Mouse (Mus musculus) testis, adult 2 months (tissue): ENCODE data around the gene Cd68. TPM values are rescaled to one million over a fixed set of nuclear protein-coding genes. Genes with fewer than 3 reads are reported as not detected.

Experiments
- H3K27ac ChIP-seq: fragments of 200-500 bp; 2 replicates; pipeline ENCODE4 v1.5.1; 2012; ENCODE audit warnings: low read depth, low read length; ENCODE audit not compliant: control insufficient read depth, insufficient read depth
- H3K27me3 ChIP-seq: fragments of 200-500 bp; 2 replicates; pipeline ENCODE4 v1.6.1; 2012; ENCODE audit warnings: mild to moderate bottlenecking, low read length, moderate library complexity; ENCODE audit not compliant: control insufficient read depth, insufficient read depth
- H3K36me3 ChIP-seq: fragments of 200-500 bp; 2 replicates; pipeline ENCODE4 v1.6.1; 2012; ENCODE audit warnings: mild to moderate bottlenecking, low read length; ENCODE audit not compliant: control insufficient read depth, insufficient read depth
- H3K4me1 ChIP-seq: fragments of 200-500 bp; 2 replicates; pipeline ENCODE4 v1.6.1; 2012; ENCODE audit warnings: low read length; ENCODE audit not compliant: control insufficient read depth, insufficient read depth
- H3K4me3 ChIP-seq: fragments of 200-500 bp; 2 replicates; pipeline ENCODE4 v1.5.1; 2012; ENCODE audit warnings: low read depth, mild to moderate bottlenecking, low read length, moderate library complexity, mixed read lengths; ENCODE audit not compliant: control insufficient read depth
- CTCF ChIP-seq: fragments of 200-500 bp; IDR thresholded peaks from 2 replicates; pipeline ENCODE4 v1.5.1; 2012; ENCODE audit warnings: low read depth, mild to moderate bottlenecking, inconsistent platforms, low read length, moderate library complexity; ENCODE audit not compliant: control insufficient read depth, insufficient read depth, insufficient replicate concordance
- POLR2A ChIP-seq: fragments of 200-500 bp; IDR thresholded peaks from 2 replicates; pipeline ENCODE4 v1.6.1; 2012; ENCODE audit warnings: low read depth, mild to moderate bottlenecking, inconsistent platforms, low read length, moderate library complexity; ENCODE audit not compliant: control insufficient read depth
- polyA plus RNA-seq: library from polyadenylated mRNA; depleted of rRNA; stranded (reverse); fragments of >200 nt; gene quantifications from 2 replicates; pipeline ENCODE4 v1.2.3, GENCODE M21; 2012

The Cd68 gene
- polyA plus RNA-seq, 1 experiment = 4.4 TPM

DNA sequence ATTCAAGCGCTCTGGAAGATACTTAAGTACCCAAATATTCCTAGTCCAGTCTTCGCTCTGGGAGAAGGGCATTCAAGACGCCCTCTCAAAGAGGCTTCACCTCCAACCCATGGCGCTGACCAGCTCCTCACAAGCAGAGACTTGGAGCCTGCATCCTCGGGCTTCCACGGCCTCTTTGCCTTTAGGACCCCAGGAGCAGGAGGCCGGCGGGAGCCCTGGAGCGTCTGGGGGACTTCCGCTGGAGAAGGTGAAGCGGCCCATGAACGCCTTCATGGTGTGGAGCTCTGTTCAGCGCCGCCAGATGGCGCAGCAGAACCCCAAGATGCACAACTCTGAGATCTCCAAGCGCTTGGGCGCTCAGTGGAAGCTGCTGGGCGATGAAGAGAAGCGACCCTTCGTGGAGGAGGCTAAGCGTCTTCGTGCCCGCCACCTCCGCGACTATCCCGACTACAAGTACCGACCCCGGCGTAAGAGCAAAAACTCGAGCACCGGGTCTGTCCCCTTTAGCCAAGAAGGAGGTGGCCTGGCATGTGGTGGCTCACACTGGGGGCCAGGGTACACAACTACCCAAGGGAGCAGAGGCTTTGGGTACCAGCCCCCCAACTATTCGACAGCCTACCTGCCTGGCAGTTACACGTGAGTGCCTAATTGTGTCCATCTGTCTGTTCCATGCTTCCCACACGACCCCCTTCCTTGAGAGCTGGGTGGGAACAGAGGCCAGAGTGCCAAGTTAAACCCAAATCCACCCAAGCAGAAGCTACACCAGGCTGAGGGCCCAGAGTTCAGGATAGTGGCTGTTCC lies 10.5 kb downstream of the Cd68 start, which contains the start of gene Sox15:
Gene Sox15 (plus strand): TSS at position 51 of the 801 bp plus-strand sequence.
- TF ChIP-seq POLR2A = no peak
- peak; percentile 51; the same call in 1 of the 2 replicates for TF ChIP-seq CTCF
- Histone ChIP-seq H3K27ac (peak within 1 kb of the TSS; percentile 27; the same call in 1 of the 2 replicates), H3K27me3 (no peaks in the 10 kb centered on the region), H3K4me3 (peak within 1 kb of the TSS; percentile 21), H3K4me1 (peaks cover 18% of the 10 kb centered on the region), H3K36me3 (peaks cover 11% of the 10 kb centered on the region)

DNA sequence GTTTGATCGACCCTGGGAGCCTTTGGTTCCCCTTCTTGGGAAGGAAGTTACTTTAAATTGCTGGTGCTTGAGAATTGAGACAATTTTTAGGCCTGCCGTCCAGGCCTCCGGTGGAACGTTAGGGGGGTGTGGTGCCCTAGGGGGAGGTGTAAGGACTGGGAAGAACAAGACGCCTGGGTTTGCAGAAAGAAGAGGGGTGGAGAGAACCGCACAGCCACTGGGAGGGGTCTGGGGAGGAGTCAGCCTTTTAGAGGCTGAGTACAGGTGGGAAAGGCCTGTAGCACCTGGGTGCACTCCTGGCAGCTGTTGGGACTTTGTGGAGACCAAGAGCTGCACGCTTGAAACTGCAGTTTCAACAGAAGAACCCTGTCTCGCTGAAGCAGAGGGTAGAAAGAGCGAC lies 11.2 kb downstream of the Cd68 start:
- Histone ChIP-seq H3K4me3 (no peak overlapping the region), H3K36me3 (peaks cover 11% of the 10 kb centered on the region)
- TF ChIP-seq CTCF = no peak
- no peak for TF ChIP-seq POLR2A

DNA sequence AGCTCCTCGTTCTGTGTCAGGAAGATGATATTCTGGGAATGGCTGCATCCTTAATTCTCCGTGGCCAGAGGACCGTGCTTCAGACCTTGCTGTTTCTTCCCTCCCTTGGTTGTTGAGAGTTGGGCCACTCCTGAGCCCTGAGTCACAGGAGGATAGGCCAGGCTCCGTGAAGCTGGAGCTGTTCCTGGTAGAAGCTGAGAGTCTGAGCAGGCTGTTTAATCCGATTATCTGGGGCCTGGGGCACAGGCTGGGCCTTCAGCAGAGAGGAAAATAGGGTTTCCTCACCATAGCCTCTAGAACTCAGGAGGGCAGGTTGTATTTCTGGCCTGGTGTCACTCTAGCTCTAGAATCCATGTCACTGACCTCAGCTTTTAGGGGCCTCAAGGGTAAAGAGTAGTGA lies 12.6 kb downstream of the Cd68 start:
- TF ChIP-seq CTCF (no peak), POLR2A (no peak)
- H3K4me1 ChIP-seq = peaks cover 18% of the 10 kb centered on the region
- no peaks in the 10 kb centered on the region for H3K27me3 ChIP-seq
- no peak overlapping the region for H3K4me3 ChIP-seq
- peaks cover 14% of the 10 kb centered on the region for H3K36me3 ChIP-seq
- H3K27ac ChIP-seq = no peak overlapping the region

More for the DNA sequence above, 11.2 kb downstream of the Cd68 start:
- H3K27ac ChIP-seq = peak overlapping the region; percentile 16; the same call in 1 of the 2 replicates
- peaks cover 18% of the 10 kb centered on the region for H3K4me1 ChIP-seq
- no peaks in the 10 kb centered on the region for H3K27me3 ChIP-seq

DNA sequence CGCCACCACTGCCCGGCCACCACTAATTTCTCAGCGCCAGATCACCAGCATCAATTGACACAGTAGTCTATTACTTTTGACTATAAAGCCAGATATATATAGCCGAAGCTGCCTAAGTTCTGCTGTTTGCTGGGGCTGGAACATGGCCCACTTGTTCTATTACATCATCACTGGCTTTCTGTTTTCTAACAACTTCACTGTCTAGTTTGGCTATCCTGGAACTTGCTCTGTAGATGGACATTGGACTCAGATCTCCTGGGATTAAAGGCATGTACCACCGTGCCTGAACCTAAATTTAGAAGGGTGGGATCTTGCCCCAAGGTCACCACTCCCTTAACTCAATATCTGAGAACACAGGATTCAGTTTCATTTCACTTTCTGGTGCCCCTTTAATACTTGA lies 20.1 kb downstream of the Cd68 start:
- no peaks in the 10 kb centered on the region for H3K4me1 ChIP-seq
- no peak overlapping the region for H3K4me3 ChIP-seq
- no peak overlapping the region for H3K27ac ChIP-seq
- H3K36me3 ChIP-seq = peaks cover 9% of the 10 kb centered on the region
- H3K27me3 ChIP-seq = no peaks in the 10 kb centered on the region
- TF ChIP-seq POLR2A = no peak
- no peak for TF ChIP-seq CTCF

DNA sequence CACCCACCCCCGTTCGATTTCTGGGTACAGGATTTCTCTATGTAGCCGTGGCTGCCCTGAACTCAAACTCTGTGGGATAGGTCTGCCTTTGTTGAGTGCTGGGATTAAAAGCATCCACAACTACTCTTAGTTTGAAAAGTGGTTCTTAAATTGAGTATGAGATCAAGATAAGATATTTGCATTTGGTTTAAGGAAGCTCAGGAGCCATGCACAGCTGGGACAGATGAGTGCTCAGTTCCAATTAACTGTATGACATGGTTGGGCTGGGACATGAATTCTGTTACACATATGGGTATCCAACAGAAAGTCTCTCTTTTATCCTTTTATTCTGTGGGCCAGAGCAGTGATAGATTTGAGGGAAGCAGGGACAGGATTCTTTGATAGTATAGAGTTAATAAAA lies 30.5 kb downstream of the Cd68 start:
- Histone ChIP-seq H3K4me1 (peaks cover 2% of the 10 kb centered on the region), H3K36me3 (no peaks in the 10 kb centered on the region; the same call in 1 of the 2 replicates), H3K27me3 (no peaks in the 10 kb centered on the region), H3K4me3 (no peak overlapping the region), H3K27ac (no peak overlapping the region)
- no peak for TF ChIP-seq CTCF
- no peak for TF ChIP-seq POLR2A

DNA sequence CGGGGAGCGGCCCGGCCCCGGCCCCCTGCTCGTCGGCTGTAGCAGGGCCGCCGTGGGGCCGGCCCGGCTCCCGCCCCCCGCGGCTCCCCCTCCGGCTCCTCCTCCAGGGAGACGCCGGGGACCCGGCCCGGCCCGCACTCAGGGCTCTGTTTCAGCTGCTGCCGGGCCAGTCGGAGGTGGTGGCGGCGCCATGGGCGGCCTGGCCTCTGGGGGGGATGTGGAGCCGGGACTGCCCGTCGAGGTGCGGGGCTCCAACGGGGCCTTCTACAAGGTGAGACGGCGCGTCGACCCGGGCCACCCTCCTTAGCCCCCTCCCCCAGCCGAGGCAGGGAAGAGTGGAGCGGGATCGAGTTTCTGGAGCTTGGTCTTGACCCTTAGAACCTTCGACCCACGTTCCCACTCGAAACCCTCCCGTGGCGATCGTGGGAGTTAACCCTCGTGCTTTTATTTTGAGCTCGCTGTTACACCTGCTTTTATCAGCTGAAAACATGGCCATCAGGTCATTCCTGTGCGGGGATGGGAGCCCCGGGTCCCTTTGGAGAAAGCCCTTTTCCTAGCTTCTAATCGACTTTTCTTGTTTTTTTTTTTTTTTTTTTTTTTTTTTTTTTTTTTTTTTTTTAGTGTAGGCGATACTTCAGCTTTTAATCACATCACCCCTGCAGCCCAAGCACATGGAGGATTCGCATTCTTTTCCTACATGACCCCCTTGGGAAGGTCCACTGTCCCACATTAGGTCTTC lies 32.7 kb downstream of the Cd68 start:
- Histone ChIP-seq H3K36me3 (no peaks in the 10 kb centered on the region), H3K4me1 (peaks cover 2% of the 10 kb centered on the region), H3K27me3 (no peaks in the 10 kb centered on the region), H3K4me3 (peak overlapping the region; percentile 97), H3K27ac (peak overlapping the region; percentile 91)
- TF ChIP-seq CTCF (no peak), POLR2A (no peak; the same call in 1 of the 2 replicates)
